Mouse (Mus musculus) 3T3-L1 (cell line): ENCODE measurements around the gene Siah1a.

Source experiments
- DNase-seq: peaks from one replicate; pipeline ENCODE4 v3.0.0-alpha.2; 2015; ENCODE audit warnings: low read depth, low spot score

Gene Siah1a

DNA sequence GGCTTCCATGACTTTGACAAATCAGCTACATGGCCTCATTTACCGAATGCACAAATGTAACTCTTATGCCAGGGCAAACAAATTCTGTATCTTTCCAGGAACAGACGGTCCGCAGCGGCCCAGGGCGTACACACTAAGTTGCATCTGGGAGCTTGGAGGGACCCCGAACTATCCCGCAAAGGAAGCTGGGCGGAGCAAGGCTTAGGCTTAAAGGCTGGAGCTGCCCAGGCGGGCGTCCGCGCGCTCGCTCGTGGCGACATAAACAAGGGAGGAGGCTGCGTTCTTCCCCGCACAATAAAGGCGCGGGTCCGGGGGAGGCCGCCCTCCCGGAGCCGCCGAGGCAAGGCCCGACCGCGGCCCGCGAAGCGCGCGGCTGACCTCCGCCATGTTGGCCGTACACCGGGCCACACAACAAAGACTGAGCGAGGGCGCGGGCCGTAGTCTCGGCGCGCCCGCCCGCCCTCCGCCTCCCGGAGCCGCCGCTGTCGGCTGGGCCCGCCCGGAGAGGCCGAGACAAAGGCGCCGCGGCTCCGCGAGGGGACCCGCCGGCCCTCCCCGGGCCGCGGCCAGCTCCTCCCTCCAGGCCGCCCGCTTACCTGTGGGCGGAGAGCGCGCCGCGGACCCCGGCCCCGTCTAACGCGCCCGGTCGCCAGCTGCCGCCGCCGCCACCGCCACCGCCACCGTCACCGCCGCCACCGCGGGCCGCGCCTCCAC, at the start of gene Siah1a, which contains the start of gene Gm10638:
Gene Siah1a, minus strand, starts transcription at position 714 of the 714 bp plus-strand sequence.
Gene Gm10638, plus strand, starts transcription at position 479 of the 714 bp plus-strand sequence.
- peak; percentile 75 for DNase-seq

DNA sequence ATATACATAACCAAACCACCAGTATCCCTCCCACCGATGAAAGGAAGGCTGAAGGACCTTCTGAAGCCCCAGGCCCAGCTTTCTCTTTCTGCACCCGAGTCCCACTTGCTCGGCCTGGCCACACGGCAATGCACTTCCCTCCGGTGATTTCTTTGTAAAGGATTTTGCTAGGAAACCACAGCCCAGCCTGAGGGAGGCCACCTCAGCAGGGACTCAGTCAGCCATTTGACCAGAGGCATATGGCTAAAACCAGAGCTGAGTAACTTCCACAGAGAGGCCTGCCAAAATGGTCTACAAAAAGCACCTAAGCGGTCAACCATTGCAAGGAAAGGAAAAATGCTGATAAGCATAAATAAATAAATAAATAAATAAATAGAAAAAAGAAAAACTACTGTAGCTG, 49.0 kb upstream of the Siah1a start:
- no peak for DNase-seq

DNA sequence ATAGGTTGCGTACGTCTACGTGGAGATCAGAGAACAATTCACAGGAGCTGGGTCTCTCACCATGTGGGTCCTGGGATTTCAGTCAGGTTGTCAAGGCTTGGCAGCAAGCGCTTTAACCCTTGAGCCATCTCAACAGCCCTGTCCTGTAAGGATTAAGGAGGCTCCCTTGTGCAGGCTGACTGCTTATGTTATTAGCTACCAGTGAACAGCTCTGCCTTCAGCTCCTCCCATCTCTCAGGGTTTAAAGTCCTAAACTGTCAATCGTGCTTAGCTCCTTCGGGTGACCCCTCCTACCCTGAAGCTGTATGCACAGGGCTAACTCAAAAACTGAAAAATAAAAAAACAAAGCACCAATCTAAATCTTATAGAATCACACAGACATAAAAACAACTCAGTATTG, 45.8 kb upstream of the Siah1a start:
- DNase-seq = no peak

DNA sequence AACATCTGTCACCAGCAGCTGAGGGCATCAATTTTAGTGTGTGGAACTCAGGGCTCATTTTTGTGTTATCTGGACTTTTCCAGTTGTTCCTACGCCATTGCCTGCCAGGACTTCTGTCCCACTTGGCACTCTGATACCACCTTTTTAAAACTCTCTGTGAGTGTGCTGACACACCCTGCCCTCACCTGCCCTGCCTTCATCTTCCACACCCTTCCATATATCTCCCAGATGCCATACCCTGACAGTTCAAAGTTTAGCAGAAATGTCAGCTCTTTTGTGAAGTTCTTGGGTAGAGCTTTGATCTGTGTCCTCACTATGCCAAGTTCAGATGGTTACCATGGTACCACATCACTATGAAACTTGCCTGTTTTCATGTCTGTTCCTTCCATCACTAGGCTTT, 43.8 kb upstream of the Siah1a start:
- DNase-seq = no peak

DNA sequence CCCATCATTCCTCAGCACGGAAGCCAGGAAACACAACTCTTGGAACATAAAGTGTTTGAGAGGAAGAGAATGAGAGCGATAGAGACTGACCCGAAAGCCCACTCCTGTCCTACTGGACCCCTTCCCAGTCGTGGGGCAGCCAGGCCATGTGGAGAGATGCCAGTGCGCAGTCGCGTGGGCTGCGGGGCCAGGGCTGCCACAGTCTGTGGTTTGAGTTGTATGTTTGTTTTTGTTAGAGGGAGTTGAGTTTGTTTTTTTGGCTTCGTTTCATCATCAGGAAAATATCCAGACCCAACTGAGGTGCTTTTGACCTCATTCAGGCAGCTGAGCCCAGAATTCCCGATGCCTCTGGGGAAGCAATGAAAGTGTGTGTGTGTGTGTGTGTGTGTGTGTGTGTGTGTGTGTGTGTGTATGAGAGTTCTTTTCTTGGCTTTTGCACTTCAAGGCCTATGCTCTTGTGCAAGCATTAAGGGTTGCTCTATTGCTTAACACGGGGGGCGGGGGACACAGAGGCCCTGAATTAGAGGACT, 42.2 kb upstream of the Siah1a start:
- peak; percentile 71 for DNase-seq

DNA sequence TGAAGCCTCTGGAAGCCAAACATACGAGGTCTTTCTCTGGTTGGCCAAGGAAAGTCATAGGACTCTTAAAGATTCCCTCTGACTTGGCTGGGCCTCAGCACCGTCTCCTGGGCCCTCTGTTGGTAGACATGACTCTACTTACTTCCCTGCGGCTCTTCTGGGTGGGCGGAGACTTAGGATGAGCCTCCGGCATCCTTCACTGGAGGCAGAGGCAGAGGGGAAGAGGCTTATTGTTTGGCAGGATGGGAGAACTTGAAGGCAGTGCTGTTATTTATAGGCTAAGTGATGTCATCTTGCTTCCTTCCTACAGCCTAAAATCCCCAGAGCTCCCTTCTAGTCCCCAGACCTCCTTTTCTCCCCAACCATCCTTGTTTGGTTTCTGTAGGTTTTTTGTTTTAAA, 40.8 kb upstream of the Siah1a start:
- peak; percentile 47 for DNase-seq

- DNase-seq = no peak
Measured at GRCm38 (mm10) chr8:86781094-86781493, 35.4 kb upstream of the Siah1a start.

DNA sequence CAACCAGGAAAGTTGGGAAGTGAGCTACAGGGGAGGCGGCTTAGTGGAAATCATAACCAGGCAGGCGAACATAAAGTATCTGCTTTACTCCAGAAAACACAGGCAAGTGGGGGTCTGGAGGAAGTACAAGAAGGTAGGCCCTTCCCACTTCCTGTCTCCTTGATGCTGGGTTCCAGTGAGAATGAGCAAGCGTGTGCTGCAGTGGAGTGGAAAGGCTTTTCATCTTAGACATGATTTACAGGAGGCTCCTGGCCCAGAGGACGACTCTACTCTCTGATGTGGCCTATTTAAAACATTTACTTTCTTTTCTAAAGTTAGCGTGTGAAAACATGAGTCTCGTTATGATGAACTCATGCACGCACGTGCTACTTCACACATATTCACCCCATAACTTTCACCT, 33.5 kb upstream of the Siah1a start:
- DNase-seq = no peak

GRCm38 (mm10) chr8:86769945-86770715, 24.4 kb upstream of the Siah1a start:
- peak; percentile 99 for DNase-seq

- peak; percentile 99 for DNase-seq
Measured at GRCm38 (mm10) chr8:86768499-86768898, 22.8 kb upstream of the Siah1a start.

DNA sequence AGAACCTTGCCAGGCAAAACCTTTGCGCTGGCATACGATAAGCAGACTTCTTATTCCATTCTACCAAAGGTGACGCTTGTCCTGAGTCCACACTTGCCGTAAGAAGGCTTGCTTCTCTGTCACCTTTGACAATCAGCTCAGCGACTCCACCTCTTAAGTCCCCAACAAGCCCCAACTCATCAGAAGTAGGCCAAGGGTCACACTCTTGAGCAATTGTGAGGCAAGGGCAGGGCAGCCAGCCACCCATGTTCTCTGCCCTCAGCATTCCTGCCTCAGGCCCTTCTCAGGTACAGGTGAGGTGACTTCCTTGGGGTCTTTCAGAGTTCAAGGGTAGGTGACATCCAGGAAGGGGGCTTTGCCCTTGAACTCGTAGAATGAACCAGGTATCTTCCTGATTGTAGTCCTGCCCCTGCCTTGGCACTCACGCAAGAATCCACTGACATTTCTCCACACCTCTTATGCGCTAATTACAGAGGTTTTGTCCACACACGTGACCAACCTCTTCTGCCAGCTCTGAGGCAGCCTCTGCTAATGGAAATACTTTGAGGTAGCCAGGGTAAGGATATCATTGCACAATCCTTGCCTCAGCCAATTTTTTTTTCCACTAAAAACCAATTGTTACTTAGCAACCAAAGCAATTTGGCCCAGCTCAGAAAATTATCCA, 20.9 kb upstream of the Siah1a start:
- DNase-seq = peak; percentile 49

DNA sequence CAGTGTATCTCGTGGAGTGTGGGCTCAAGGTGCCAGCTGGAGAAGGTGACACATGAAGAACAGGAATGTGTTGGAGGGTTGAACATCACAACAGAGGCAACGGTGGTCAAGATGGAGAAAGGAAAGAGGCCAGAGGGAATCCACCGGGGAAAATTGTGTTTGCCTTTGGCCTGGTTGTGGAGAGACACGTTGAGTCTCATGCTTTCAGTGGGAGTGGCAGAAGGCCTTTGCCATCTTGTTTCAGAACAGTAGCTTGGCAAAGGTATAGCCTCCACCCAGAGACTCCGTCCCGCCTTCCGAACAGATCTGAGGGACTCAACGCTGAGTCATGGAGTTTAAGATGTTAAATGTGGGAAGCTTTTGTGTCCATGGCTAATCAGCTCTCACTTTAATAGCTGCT, 19.9 kb upstream of the Siah1a start:
- peak; percentile 30 for DNase-seq

DNA sequence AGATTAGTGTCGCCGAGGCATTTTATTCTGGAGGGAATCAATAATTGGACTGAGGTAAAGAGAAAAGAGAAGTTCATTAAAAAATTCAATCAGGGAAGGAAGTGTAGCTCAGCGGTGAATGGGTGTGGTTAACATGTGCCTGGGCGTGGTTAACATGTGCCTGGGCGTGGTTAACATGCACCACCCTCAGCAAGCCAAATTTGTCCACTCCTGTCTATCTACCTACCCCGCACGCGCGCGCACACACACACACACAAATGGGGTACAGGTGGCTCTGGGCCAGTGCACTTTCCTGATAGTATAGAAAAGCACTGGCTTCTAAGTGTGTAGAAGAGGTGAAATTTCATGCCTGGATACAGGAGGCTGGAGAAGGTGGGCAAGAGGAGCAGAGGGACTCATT, 19.4 kb upstream of the Siah1a start:
- no peak for DNase-seq

DNA sequence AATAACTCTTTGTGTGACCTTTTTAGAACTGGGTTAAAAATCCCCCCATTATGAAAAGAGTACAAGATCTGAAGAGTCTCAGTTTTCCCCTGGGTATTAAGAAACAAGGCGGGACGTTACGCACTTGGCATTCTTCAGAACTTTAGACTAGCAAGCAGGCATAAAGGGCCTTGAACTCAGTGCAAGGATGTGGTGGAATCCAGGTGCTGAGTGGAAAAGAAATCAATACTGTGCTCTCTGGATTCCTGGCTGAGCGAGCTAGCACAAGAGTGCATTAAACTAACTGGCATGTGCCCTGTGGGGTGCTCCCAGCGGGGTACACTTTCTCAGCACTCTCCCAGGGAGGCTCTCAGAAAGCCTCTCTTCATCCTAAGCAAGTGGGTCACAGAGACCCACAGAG, 17.1 kb upstream of the Siah1a start:
- DNase-seq = no peak

DNA sequence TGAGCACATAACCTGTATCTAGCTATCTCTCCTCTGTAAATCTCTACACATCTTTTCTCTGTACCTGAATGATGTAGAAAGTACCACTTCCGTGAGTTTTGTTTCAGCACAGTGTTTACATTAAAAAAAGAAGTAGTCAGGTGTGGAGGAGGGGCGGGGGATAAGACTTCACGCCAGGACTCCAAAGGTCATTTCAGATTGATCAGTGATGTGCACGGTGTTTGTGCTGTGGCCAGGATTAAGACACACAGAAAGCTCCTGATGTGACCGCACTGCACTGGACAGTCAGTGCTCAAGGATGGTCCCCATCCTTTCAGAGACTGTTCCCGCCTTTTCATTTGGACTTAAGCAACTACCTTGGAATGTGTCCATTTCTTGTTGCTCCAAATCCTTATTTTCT, 15.0 kb upstream of the Siah1a start:
- DNase-seq = no peak

GRCm38 (mm10) chr8:86759090-86759491, 13.4 kb upstream of the Siah1a start:
- no peak for DNase-seq

DNA sequence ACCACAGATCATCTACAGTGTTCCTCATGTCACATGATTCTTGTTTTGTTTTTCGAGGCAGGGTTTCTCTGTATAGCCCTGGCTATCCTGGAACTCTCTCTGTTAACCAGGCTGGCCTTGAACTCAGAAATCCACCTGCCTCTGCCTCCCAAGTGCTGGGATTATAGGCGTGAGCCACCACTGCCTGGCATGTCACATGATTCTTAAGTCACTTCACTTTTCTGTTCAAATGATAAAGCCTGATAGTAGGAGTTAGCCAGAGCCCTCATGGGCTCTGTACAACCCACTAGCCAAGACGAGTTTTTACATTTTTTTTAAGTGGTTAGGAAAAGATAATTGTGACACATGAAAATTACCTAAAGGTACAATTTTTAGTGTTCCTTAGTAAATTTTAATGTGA, 12.9 kb upstream of the Siah1a start:
- DNase-seq = no peak

DNA sequence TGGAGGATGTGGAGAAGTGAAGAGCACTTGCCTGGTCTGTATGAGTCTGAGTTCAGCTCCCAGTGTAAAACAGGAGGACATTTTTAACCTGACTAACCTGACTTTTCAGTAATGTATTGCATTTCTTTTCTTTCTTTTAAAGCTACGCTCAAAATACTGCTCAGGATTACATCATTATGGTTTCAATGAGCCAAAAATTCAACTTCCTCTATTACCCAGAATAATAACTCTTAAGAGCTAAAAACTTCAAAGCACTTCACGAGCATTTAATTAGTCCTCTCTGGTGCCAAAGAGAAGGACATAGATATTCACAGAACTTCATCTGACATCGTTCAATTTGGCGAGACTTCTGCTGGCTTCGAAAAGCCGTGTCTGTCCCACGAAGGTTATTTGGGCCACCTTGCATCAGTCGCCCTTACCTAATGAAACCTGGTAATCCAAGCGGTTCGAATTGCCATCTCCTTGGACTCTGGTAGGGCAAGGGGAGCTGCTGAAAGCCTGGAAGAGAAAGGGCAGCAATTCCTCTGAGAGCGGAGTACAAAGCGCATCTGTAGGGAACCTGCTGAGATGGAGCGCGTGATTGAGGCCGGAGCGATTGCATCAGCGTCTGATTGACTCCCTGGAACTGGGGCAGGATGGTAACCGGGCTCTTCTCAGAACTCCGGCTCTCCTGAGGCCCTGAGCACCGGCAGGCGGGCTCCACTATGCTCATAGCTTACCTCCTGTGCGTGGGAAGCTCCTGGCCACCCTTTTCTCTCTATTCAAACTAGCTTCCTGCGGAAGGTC, 11.4 kb upstream of the Siah1a start:
- no peak for DNase-seq

DNA sequence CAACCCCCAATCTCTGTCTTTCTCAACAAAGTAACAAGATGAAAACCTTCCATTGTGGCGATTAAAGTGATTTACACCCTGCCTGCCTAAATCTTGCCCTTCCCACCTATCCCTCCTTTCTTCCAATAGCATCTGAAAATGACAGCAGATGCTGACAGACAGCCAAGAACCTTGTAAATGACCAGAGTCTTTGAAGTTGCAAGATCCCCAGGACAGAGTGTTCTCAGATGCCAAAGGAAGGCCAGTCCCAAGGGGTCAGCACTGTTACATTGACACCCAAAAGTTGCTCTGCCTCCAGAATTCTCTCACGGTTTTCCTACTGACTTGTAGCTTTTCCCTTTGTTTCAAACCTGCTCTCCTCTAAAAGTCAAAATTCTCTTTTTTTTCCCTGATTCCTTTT, 4.1 kb upstream of the Siah1a start:
- no peak for DNase-seq

GRCm38 (mm10) chr8:86746511-86746910, 777 bp upstream of the Siah1a start:
- peak; percentile 36 for DNase-seq

DNA sequence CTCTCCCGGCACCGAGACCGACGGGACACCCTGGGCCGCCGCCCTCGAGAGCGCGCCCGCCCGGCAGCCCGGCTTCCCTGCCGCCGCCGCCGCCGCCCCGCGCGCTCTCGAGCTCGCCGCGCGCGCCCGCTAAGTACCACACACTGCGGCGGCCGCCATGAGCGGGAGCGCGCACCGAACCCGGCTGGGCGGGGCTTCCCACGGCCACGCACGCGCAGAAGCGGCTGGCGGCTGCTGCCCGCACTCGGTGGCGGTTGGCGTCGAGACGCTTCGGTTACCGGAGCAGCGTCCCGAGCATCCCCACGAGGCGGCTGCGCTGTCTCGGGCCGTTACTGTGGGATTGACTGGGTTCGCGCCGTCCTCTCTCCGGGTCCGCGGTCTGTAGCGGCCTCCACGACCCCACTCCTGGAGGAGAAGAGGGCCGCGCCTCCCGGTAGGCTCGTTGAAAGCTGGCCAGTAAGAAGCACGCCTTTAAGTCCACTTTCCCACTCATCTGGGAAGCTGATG, 254 bp upstream of the Siah1a start:
- peak; percentile 86 for DNase-seq
